Mouse (Mus musculus) midbrain, embryonic 14.5 days (tissue): Measurements from ENCODE around the gene Mettl8. TPM values are rescaled to one million over a fixed set of nuclear protein-coding genes. Genes with fewer than 3 reads are reported as not detected.
A peak's percentile ranks its signal among the peaks of the same experiment; 100 is the strongest.

ENCODE experiments used
- ATAC-seq: fragments of 200-750 bp; cut with Nextera tagmentation; 2 replicates; pipeline ENCODE4 v1.8.0; 2017; ENCODE audit warnings: moderate number of reproducible peaks, moderate library complexity; ENCODE audit not compliant: low FRiP score, low TSS enrichment
- DNase-seq: peaks from one replicate; pipeline ENCODE4 v3.0.0-alpha.2; 2015
- H3K27ac ChIP-seq: fragments of 300-500 bp; sonication (generic); replicated peaks from 2 replicates; pipeline ENCODE4 v1.5.1; 2014; ENCODE audit warnings: mild to moderate bottlenecking, low read depth, low read length, moderate library complexity
- H3K27me3 ChIP-seq: fragments of 300-500 bp; sonication (generic); 2 replicates; pipeline ENCODE4 v1.6.1; 2014; ENCODE audit warnings: low read length, control low read depth, mixed read lengths; ENCODE audit not compliant: control insufficient read depth, insufficient read depth
- H3K36me3 ChIP-seq: fragments of 300-500 bp; sonication (generic); 2 replicates; pipeline ENCODE4 v1.6.1; 2014; ENCODE audit warnings: low read length, control low read depth; ENCODE audit not compliant: control insufficient read depth, insufficient read depth
- H3K4me1 ChIP-seq: fragments of 300-500 bp; sonication (generic); 2 replicates; pipeline ENCODE4 v1.6.1; 2014; ENCODE audit warnings: mild to moderate bottlenecking, antibody characterized with exemption, low read length, control low read depth; ENCODE audit not compliant: control insufficient read depth, insufficient read depth
- H3K4me2 ChIP-seq: fragments of 300-500 bp; sonication (generic); 2 replicates; pipeline ENCODE4 v1.6.1; 2014; ENCODE audit warnings: mild to moderate bottlenecking, low read length, moderate library complexity
- H3K4me3 ChIP-seq: fragments of 300-500 bp; sonication (generic); replicated peaks from 2 replicates; pipeline ENCODE4 v1.5.1; 2014; ENCODE audit warnings: low read depth, low read length
- H3K9ac ChIP-seq: fragments of 300-500 bp; sonication (generic); replicated peaks from 2 replicates; pipeline ENCODE4 v1.6.1; 2014; ENCODE audit warnings: mild to moderate bottlenecking, low read length, moderate library complexity
- H3K9me3 ChIP-seq: fragments of 300-500 bp; sonication (generic); 2 replicates; pipeline ENCODE4 v1.6.1; 2016; ENCODE audit warnings: low read length, control low read depth, mixed read lengths; ENCODE audit not compliant: control insufficient read depth
- WGBS: fragments of 180-500 bp; shearing (Covaris S2); extraction: QIAGEN DNeasy Blood & Tissue Kit; methylation state at CpG from one replicate; pipeline ENCODE4 v1.1.7; 2014; 5-methylcytosine and 5-hydroxymethylcytosine counted together
- polyA plus RNA-seq: library from polyadenylated mRNA; unstranded; fragments of >200 nt; fragmentation: Nextera tagmentation; extraction: Ambion mirVana; gene quantifications from 2 replicates; pipeline ENCODE4 v1.2.1, GENCODE M21; 2014

Gene Mettl8
- polyA plus RNA-seq, 1 experiment from 2014 or later, result 13.8 TPM

DNA sequence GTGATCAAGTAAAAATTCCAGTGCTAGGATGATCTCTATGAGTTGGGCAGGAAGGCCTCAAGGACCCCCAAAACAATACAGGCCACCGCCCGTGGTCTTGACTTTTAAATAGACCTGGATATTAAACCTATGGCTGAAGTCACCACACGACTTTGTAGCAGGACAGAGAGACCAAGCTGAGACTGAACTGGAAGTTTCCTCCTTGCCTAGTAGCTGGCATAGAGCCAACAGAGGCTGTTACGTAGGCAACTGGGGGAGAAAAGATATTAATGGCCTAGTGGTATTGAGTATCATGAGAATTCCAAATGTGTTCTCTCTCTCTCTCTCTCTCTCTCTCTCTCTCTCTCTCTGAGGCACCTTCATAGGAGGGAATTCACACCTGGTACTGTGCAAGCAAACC lies 51.0 kb downstream of the Mettl8 start:
- no peak overlapping the region for H3K4me3 ChIP-seq
- DNase-seq (peak; percentile 25), ATAC-seq (no peak)
- no peaks in the 10 kb centered on the region for H3K36me3 ChIP-seq
- no peaks in the 10 kb centered on the region for H3K27me3 ChIP-seq
- H3K27ac ChIP-seq, result no peak overlapping the region
- no peaks in the 10 kb centered on the region for H3K9me3 ChIP-seq
- no peak overlapping the region for H3K4me2 ChIP-seq
- no peak overlapping the region for H3K9ac ChIP-seq
- 77% methylated on average over 4 of the region's 4 CpGs for WGBS
- no peaks in the 10 kb centered on the region for H3K4me1 ChIP-seq

DNA sequence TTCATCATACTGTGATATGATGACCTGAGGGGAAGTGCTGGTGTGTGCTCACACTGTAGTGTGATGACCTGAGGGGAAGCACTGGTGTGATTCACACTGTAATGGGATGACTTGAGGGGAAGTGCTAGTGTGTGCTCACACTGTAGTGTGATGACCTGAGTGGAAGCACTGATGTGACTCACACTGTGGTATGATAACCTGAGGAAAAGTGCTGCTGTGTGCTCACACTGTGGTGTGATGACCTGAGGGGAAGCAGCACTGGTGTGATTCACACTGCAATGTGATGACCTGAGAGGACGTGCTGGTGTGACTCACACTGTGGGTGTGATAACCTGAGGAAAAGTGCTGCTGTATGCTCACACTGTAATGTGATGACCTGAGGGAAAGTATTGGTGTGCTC lies 52.9 kb downstream of the Mettl8 start:
- Histone ChIP-seq H3K4me3 (no peak overlapping the region), H3K36me3 (no peaks in the 10 kb centered on the region), H3K27me3 (no peaks in the 10 kb centered on the region), H3K4me1 (no peaks in the 10 kb centered on the region), H3K9me3 (no peaks in the 10 kb centered on the region), H3K27ac (no peak overlapping the region), H3K4me2 (no peak overlapping the region), H3K9ac (no peak overlapping the region)
- ATAC-seq, result no peak
- 94% methylated on average over 1 of the region's 1 CpGs for WGBS
- DNase-seq, result no peak

DNA sequence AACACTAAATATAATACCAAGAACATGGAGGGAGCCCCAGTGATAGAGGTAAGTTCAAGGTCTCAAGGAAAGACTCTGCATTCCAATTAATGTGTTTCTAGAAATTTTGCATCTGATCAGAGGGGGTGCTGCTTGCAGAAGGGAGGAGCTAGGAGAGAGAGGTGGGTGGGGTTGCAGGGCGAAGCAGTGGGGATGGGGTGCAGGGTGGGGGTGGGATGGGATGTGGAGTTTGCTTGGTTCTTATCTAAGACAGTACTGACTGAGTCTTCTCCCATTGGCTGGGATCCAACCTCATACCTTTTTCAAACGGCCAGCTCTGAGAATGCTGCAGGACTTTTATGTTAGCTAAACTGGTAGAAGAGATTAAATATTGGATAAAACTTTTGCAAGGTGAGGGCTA lies 56.6 kb downstream of the Mettl8 start:
- ATAC-seq, result no peak
- H3K27ac ChIP-seq, result no peak overlapping the region
- no peak overlapping the region for H3K4me3 ChIP-seq
- H3K4me2 ChIP-seq, result no peak overlapping the region
- no peaks in the 10 kb centered on the region for H3K4me1 ChIP-seq
- no peaks in the 10 kb centered on the region for H3K9me3 ChIP-seq
- no peaks in the 10 kb centered on the region for H3K27me3 ChIP-seq
- DNase-seq, result no peak
- H3K36me3 ChIP-seq, result no peaks in the 10 kb centered on the region
- H3K9ac ChIP-seq, result no peak overlapping the region
- 77% methylated on average over 2 of the region's 2 CpGs for WGBS

DNA sequence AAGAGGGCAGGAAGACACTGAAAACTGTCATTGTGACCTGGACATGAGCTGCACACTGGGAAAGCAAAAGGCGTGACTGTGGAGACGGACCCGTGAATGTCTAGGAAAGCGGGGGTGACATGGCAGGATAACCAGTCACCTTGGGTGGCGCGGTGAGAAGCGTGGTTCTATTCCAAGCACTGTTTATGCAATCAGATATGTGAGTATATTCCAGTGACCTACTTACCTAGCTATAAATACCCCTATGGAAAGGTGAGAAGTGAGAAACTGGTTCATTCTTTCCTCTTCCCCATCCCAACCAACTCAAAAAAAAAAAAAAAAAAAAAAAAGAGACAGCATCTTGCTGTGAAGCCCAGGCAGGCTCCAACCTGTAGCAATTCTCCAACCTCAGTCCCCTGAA lies 58.9 kb downstream of the Mettl8 start:
- no peak for ATAC-seq
- 98% methylated on average over 7 of the region's 7 CpGs for WGBS
- no peaks in the 10 kb centered on the region for H3K4me1 ChIP-seq
- no peak overlapping the region for H3K9ac ChIP-seq
- no peak for DNase-seq
- H3K27me3 ChIP-seq, result no peaks in the 10 kb centered on the region
- no peaks in the 10 kb centered on the region for H3K9me3 ChIP-seq
- no peaks in the 10 kb centered on the region for H3K36me3 ChIP-seq
- H3K4me3 ChIP-seq, result no peak overlapping the region
- no peak overlapping the region for H3K4me2 ChIP-seq
- no peak overlapping the region for H3K27ac ChIP-seq

DNA sequence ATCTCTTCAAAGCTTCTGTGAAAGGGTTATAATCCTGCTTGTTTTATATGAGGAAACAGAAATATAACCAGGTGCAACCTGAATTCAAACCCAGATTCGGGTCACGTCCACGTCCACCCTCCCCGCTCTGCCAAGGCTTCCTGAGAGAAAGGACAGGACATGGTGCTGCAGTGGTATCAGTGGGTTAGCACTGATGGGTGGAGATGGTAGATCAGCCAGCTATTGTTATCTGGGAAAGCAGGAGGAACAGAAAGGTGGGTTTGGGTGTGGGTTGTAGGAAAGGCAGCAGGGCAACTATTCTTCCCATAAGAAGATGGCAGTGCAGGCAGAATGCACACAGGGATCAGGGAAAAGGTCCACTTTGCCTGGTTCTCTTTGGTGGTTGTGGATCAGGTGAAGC lies 59.5 kb downstream of the Mettl8 start:
- no peak overlapping the region for H3K9ac ChIP-seq
- H3K4me3 ChIP-seq, result no peak overlapping the region
- no peak overlapping the region for H3K27ac ChIP-seq
- H3K4me2 ChIP-seq, result no peak overlapping the region
- no peaks in the 10 kb centered on the region for H3K4me1 ChIP-seq
- H3K27me3 ChIP-seq, result no peaks in the 10 kb centered on the region
- WGBS, result 91% methylated on average over 4 of the region's 4 CpGs
- DNase-seq (no peak), ATAC-seq (no peak)
- no peaks in the 10 kb centered on the region for H3K36me3 ChIP-seq
- no peaks in the 10 kb centered on the region for H3K9me3 ChIP-seq

DNA sequence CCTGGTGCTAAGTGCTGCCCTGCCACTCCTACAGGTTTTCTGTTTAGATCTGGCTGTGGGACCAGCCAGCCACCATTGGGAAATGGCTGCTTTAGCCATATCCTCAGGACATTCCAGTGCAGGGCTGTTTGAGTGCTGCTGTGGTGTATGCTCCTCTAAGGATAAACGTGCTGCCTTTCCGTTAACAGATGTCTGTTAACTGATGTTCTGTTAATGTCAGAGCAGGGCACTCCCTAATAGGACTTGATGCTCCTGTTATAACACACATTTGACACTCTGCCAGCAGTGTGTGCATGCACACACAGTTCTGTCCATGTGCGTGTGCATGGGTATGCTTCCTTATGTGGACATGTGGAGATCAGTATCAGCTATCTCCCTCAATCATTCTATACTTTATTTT lies 61.6 kb downstream of the Mettl8 start:
- no peaks in the 10 kb centered on the region for H3K27me3 ChIP-seq
- 94% methylated on average over 3 of the region's 3 CpGs for WGBS
- DNase-seq, result no peak
- no peaks in the 10 kb centered on the region for H3K9me3 ChIP-seq
- H3K4me1 ChIP-seq, result peaks cover 6% of the 10 kb centered on the region; the same call in 1 of the 2 replicates
- H3K9ac ChIP-seq, result no peak overlapping the region
- H3K4me3 ChIP-seq, result no peak overlapping the region
- no peak overlapping the region for H3K4me2 ChIP-seq
- no peak for ATAC-seq
- no peaks in the 10 kb centered on the region for H3K36me3 ChIP-seq
- no peak overlapping the region for H3K27ac ChIP-seq

DNA sequence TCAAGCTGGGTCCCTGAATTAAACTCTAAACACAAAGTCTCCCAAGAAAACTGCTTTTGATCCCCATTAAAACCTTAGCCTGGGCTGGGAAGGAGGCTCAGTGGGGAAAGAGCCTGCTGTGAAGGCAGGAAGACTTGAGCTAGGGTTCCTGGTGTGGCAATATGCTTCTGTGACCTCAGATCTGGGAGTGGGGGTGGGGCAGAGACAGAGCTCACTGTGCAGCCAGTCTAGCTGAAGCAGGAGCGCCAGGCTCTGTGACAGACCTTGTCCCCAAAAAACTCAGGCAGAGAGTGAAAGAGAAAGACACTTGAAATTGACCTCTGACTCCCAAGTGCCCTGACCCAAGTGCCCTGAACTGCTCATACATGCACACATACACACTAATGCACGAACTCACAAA lies 62.7 kb downstream of the Mettl8 start:
- no peak overlapping the region for H3K4me3 ChIP-seq
- no peak overlapping the region for H3K9ac ChIP-seq
- H3K4me2 ChIP-seq, result no peak overlapping the region
- ATAC-seq, result no peak
- WGBS, result 80% methylated on average over 2 of the region's 2 CpGs
- peaks cover 6% of the 10 kb centered on the region; the same call in 1 of the 2 replicates for H3K4me1 ChIP-seq
- H3K36me3 ChIP-seq, result no peaks in the 10 kb centered on the region
- no peak overlapping the region for H3K27ac ChIP-seq
- H3K9me3 ChIP-seq, result no peaks in the 10 kb centered on the region
- no peaks in the 10 kb centered on the region for H3K27me3 ChIP-seq
- no peak for DNase-seq

DNA sequence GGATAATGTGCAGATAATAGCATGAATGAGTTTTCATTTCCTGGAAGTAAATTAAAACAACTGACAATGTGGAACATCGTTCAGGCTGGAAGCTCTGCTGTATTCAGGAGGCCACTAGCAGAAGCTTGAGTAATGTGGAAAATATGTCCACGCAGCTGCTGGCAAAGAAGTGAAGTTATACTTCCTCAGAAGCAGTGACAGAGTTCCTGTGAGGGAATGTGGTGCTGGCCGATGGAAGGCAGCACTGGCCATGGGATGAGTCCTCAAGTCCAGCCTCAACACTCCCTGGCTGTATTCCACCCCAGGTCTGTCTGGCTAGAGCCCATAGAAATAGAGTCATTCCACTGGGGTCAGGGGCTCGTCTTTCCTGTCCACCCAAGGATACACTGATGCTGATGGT lies 65.2 kb downstream of the Mettl8 start:
- no peak for ATAC-seq
- peaks cover 6% of the 10 kb centered on the region; the same call in 1 of the 2 replicates for H3K4me1 ChIP-seq
- no peaks in the 10 kb centered on the region for H3K36me3 ChIP-seq
- H3K4me2 ChIP-seq, result no peak overlapping the region
- WGBS, result 66% methylated on average over 4 of the region's 4 CpGs
- H3K27ac ChIP-seq, result no peak overlapping the region
- no peak overlapping the region for H3K9ac ChIP-seq
- H3K9me3 ChIP-seq, result no peaks in the 10 kb centered on the region
- H3K4me3 ChIP-seq, result no peak overlapping the region
- H3K27me3 ChIP-seq, result no peaks in the 10 kb centered on the region
- DNase-seq, result no peak

DNA sequence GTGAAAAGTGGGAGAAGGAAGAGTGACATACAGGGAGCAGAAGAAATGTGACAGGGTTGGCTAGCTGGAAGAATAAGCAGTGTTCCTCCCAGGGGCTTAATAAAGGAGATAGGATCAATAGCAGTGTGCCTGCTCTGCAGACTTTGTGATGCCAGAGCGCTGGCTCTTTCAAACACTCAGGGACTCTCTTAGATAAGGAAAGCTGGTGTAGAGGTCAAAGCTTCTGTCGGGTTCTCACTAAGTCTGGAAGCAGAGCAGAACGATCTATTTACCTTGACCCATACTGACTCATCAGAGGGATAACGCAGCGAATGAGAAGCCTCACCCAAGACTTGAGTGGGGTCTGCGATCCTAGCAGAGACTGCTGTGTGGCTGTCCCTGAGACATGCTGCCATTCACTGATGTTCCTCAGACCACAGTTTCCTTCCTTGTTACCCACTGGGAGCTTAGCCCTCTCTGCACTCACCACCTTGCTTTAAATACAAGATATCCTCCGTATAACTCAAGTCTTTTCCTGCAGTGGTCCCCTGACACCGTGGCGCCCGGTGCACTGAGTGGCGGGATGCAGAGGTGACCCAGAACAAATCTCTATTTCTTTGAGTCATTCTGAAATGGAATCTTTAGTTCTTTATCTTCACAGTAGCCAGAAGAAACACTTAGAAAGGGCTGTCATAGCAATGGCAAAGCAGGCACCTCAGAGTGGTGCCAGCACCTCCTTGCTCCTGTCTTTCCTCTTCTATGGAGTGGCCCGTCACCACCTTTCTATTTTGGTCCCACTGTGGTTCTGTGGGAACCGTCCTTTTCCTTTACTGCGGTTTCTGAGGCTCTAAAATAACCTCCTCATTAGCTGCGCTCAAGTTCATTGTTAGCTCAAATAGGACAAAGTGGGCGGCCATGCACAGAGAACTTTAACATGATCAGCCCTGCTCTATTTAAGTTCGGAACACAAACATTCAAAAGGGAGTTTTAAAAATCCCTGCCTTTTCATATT lies 65.9 kb downstream of the Mettl8 start:
- no peaks in the 10 kb centered on the region for H3K9me3 ChIP-seq
- H3K4me1 ChIP-seq, result peaks cover 6% of the 10 kb centered on the region; the same call in 1 of the 2 replicates
- H3K36me3 ChIP-seq, result no peaks in the 10 kb centered on the region
- H3K9ac ChIP-seq, result no peak overlapping the region
- ATAC-seq (no peak), DNase-seq (peak; percentile 21)
- WGBS, result 62% methylated on average over 17 of the region's 17 CpGs
- H3K27ac ChIP-seq, result no peak overlapping the region
- no peaks in the 10 kb centered on the region for H3K27me3 ChIP-seq
- H3K4me2 ChIP-seq, result no peak overlapping the region
- H3K4me3 ChIP-seq, result no peak overlapping the region
